Mouse (Mus musculus) midbrain, embryonic 15.5 days (tissue): ENCODE data around the gene Armc5. TPM values are rescaled to one million over a fixed set of nuclear protein-coding genes. Genes with fewer than 3 reads are reported as not detected.

Experiments used
- ATAC-seq: fragments of 200-750 bp; cut with Nextera tagmentation; replicated peaks from 2 replicates; pipeline ENCODE4 v1.8.0; 2017; ENCODE audit warnings: moderate TSS enrichment
- H3K27ac ChIP-seq: fragments of 300-500 bp; sonication (generic); 2 replicates; pipeline ENCODE4 v1.5.1; 2015; ENCODE audit warnings: mild to moderate bottlenecking, inconsistent platforms
- H3K27me3 ChIP-seq: fragments of 300-500 bp; sonication (generic); replicated peaks from 2 replicates; pipeline ENCODE4 v1.6.1; 2015; ENCODE audit warnings: inconsistent platforms
- H3K36me3 ChIP-seq: fragments of 300-500 bp; sonication (generic); replicated peaks from 2 replicates; pipeline ENCODE4 v1.6.1; 2015; ENCODE audit warnings: inconsistent platforms
- H3K4me1 ChIP-seq: fragments of 300-500 bp; sonication (generic); 2 replicates; pipeline ENCODE4 v1.6.1; 2015; ENCODE audit warnings: inconsistent platforms
- H3K4me2 ChIP-seq: fragments of 300-500 bp; sonication (generic); 2 replicates; pipeline ENCODE4 v1.6.1; 2015; ENCODE audit warnings: inconsistent platforms, mild to moderate bottlenecking, moderate library complexity
- H3K4me3 ChIP-seq: fragments of 300-500 bp; sonication (generic); 2 replicates; pipeline ENCODE4 v1.5.1; 2015; ENCODE audit warnings: mild to moderate bottlenecking, inconsistent platforms
- H3K9ac ChIP-seq: fragments of 300-500 bp; sonication (generic); 2 replicates; pipeline ENCODE4 v1.6.1; 2015; ENCODE audit warnings: mild to moderate bottlenecking, inconsistent platforms
- H3K9me3 ChIP-seq: fragments of 300-500 bp; sonication (generic); 2 replicates; pipeline ENCODE4 v1.6.1; 2016; ENCODE audit warnings: inconsistent platforms
- WGBS: fragments of 180-500 bp; shearing (Covaris S2); methylation state at CpG from one replicate; pipeline ENCODE4 v1.1.7; 2015; ENCODE audit warnings: mixed read lengths; 5-methylcytosine and 5-hydroxymethylcytosine counted together
- polyA plus RNA-seq: library from polyadenylated mRNA; unstranded; fragments of >200 nt; fragmentation: Nextera tagmentation; extraction: Ambion mirVana; gene quantifications from 2 replicates; pipeline ENCODE4 v1.2.1, GENCODE M21; 2015

Armc5 gene
- polyA plus RNA-seq, 1 experiment from 2014 or later: 14.2 TPM

- 0 out of 2 replicates have a peak, but pooled peaks cover 3% of the 10 kb centered on the region for H3K27me3 ChIP-seq
- H3K4me1 ChIP-seq: peaks cover 32% of the 10 kb centered on the region
- no peak overlapping the region for H3K4me3 ChIP-seq
- no peaks in the 10 kb centered on the region for H3K9me3 ChIP-seq
- no peak for ATAC-seq
- no peak overlapping the region for H3K9ac ChIP-seq
- no peak overlapping the region for H3K27ac ChIP-seq
- 86% methylated on average over 10 of the region's 10 CpGs for WGBS
- H3K4me2 ChIP-seq: peak overlapping the region; percentile 55; the same call in 1 of the 2 replicates
- H3K36me3 ChIP-seq: no peaks in the 10 kb centered on the region
These were observed 11.2 kb downstream of the Armc5 start for GRCm38 (mm10) chr7:128248081-128249042.

- Histone ChIP-seq H3K4me2 (no peak overlapping the region), H3K36me3 (no peaks in the 10 kb centered on the region), H3K27ac (no peak overlapping the region), H3K9ac (no peak overlapping the region), H3K4me1 (peaks cover 32% of the 10 kb centered on the region), H3K9me3 (no peaks in the 10 kb centered on the region), H3K4me3 (no peak overlapping the region), H3K27me3 (0 out of 2 replicates have a peak, but pooled peaks cover 3% of the 10 kb centered on the region)
- 89% methylated on average over 5 of the region's 5 CpGs for WGBS
- ATAC-seq: no peak
These were observed 12.9 kb downstream of the Armc5 start for GRCm38 (mm10) chr7:128249998-128250397.

GRCm38 (mm10) chr7:128251946-128252345 lies 14.8 kb downstream of the Armc5 start:
- ATAC-seq: no peak
- no peak overlapping the region for H3K4me3 ChIP-seq
- no peak overlapping the region for H3K27ac ChIP-seq
- peaks cover 21% of the 10 kb centered on the region; the same call in 1 of the 2 replicates for H3K4me1 ChIP-seq
- H3K4me2 ChIP-seq: peak overlapping the region; percentile 70
- 62% methylated on average over 12 of the region's 12 CpGs for WGBS
- H3K9me3 ChIP-seq: no peaks in the 10 kb centered on the region
- H3K36me3 ChIP-seq: no peaks in the 10 kb centered on the region
- H3K9ac ChIP-seq: no peak overlapping the region
- H3K27me3 ChIP-seq: 0 out of 2 replicates have a peak, but pooled peaks cover 3% of the 10 kb centered on the region

- H3K27me3 ChIP-seq: 0 out of 2 replicates have a peak, but pooled peaks cover 3% of the 10 kb centered on the region
- no peak; the same call in 1 of the 2 replicates for ATAC-seq
- no peaks in the 10 kb centered on the region for H3K36me3 ChIP-seq
- peak overlapping the region; percentile 70 for H3K4me2 ChIP-seq
- peaks cover 15% of the 10 kb centered on the region; the same call in 1 of the 2 replicates for H3K4me1 ChIP-seq
- whole genome bisulfite sequencing: 10% methylated on average over 24 of the region's 24 CpGs
- H3K9ac ChIP-seq: 0 out of 2 replicates have a peak overlapping the region, but pooled peaks have one; percentile 31
- H3K9me3 ChIP-seq: no peaks in the 10 kb centered on the region
- H3K4me3 ChIP-seq: peak overlapping the region; percentile 37
- H3K27ac ChIP-seq: no peak overlapping the region
These were observed 15.5 kb downstream of the Armc5 start for GRCm38 (mm10) chr7:128252609-128253008.

GRCm38 (mm10) chr7:128254978-128255377 lies 17.8 kb downstream of the Armc5 start:
- Histone ChIP-seq H3K9ac (no peak overlapping the region), H3K4me1 (peaks cover 14% of the 10 kb centered on the region; the same call in 1 of the 2 replicates), H3K27me3 (0 out of 2 replicates have a peak, but pooled peaks cover 3% of the 10 kb centered on the region), H3K9me3 (no peaks in the 10 kb centered on the region), H3K4me2 (no peak overlapping the region), H3K4me3 (no peak overlapping the region), H3K27ac (no peak overlapping the region), H3K36me3 (no peaks in the 10 kb centered on the region)
- ATAC-seq: no peak
- 59% methylated on average over 2 of the region's 2 CpGs for WGBS

GRCm38 (mm10) chr7:128255757-128256156 lies 18.6 kb downstream of the Armc5 start:
- no peak overlapping the region for H3K9ac ChIP-seq
- 0 out of 2 replicates have a peak, but pooled peaks cover 3% of the 10 kb centered on the region for H3K27me3 ChIP-seq
- H3K4me2 ChIP-seq: no peak overlapping the region
- 87% methylated on average over 5 of the region's 5 CpGs for WGBS
- no peak overlapping the region for H3K27ac ChIP-seq
- no peaks in the 10 kb centered on the region for H3K9me3 ChIP-seq
- no peak overlapping the region for H3K4me3 ChIP-seq
- no peak for ATAC-seq
- H3K36me3 ChIP-seq: no peaks in the 10 kb centered on the region
- H3K4me1 ChIP-seq: peaks cover 14% of the 10 kb centered on the region; the same call in 1 of the 2 replicates

GRCm38 (mm10) chr7:128256783-128257334 lies 19.7 kb downstream of the Armc5 start:
- WGBS: 54% methylated on average over 5 of the region's 5 CpGs
- Histone ChIP-seq H3K4me1 (peaks cover 14% of the 10 kb centered on the region; the same call in 1 of the 2 replicates), H3K9ac (no peak overlapping the region), H3K4me3 (no peak overlapping the region), H3K9me3 (no peaks in the 10 kb centered on the region), H3K36me3 (no peaks in the 10 kb centered on the region), H3K27ac (no peak overlapping the region), H3K27me3 (0 out of 2 replicates have a peak, but pooled peaks cover 2% of the 10 kb centered on the region), H3K4me2 (no peak overlapping the region)
- ATAC-seq: no peak

GRCm38 (mm10) chr7:128265411-128265810 lies 28.3 kb downstream of the Armc5 start, which contains the start of gene Slc5a2:
Gene Slc5a2, plus strand, starts transcription at chr7:128265657.
- Histone ChIP-seq H3K4me3 (no peak within 1 kb of the TSS), H3K4me2 (no peak within 1 kb of the TSS), H3K9me3 (no peaks in the 10 kb centered on the region), H3K36me3 (no peaks in the 10 kb centered on the region), H3K27ac (no peak within 1 kb of the TSS), H3K27me3 (no peaks in the 10 kb centered on the region), H3K9ac (no peak within 1 kb of the TSS), H3K4me1 (no peaks in the 10 kb centered on the region)
- ATAC-seq: no peak
- WGBS: 84% methylated on average over 6 of the region's 6 CpGs

- 0 out of 2 replicates have a peak, but pooled peaks cover under 1% of the 10 kb centered on the region for H3K36me3 ChIP-seq
- no peaks in the 10 kb centered on the region for H3K9me3 ChIP-seq
These were observed 28.9 kb downstream of the Armc5 start for GRCm38 (mm10) chr7:128266056-128266455.

GRCm38 (mm10) chr7:128267391-128267790 lies 30.2 kb downstream of the Armc5 start:
- Histone ChIP-seq H3K4me1 (no peaks in the 10 kb centered on the region), H3K9me3 (no peaks in the 10 kb centered on the region), H3K9ac (no peak overlapping the region), H3K4me2 (no peak overlapping the region), H3K4me3 (no peak overlapping the region), H3K27ac (no peak overlapping the region), H3K27me3 (no peaks in the 10 kb centered on the region), H3K36me3 (0 out of 2 replicates have a peak, but pooled peaks cover 7% of the 10 kb centered on the region)
- WGBS: 66% methylated on average over 13 of the region's 13 CpGs
- no peak for ATAC-seq

More at GRCm38 (mm10) chr7:128266056-128266455, 28.9 kb downstream of the Armc5 start:
- H3K9ac ChIP-seq: no peak overlapping the region
- WGBS: 78% methylated on average over 5 of the region's 5 CpGs
- no peaks in the 10 kb centered on the region for H3K4me1 ChIP-seq
- no peak overlapping the region for H3K27ac ChIP-seq
- H3K27me3 ChIP-seq: no peaks in the 10 kb centered on the region
- H3K4me3 ChIP-seq: no peak overlapping the region
- H3K4me2 ChIP-seq: no peak overlapping the region
- ATAC-seq: no peak

GRCm38 (mm10) chr7:128267813-128268212 lies 30.7 kb downstream of the Armc5 start:
- no peak overlapping the region for H3K4me2 ChIP-seq
- no peak for ATAC-seq
- H3K9me3 ChIP-seq: no peaks in the 10 kb centered on the region
- WGBS: 91% methylated on average over 7 of the region's 7 CpGs
- H3K27ac ChIP-seq: no peak overlapping the region
- no peak overlapping the region for H3K4me3 ChIP-seq
- no peaks in the 10 kb centered on the region for H3K27me3 ChIP-seq
- H3K36me3 ChIP-seq: 0 out of 2 replicates have a peak, but pooled peaks cover 8% of the 10 kb centered on the region
- H3K9ac ChIP-seq: no peak overlapping the region
- H3K4me1 ChIP-seq: no peaks in the 10 kb centered on the region

GRCm38 (mm10) chr7:128270431-128270850 lies 33.3 kb downstream of the Armc5 start:
- H3K36me3 ChIP-seq: 0 out of 2 replicates have a peak, but pooled peaks cover 8% of the 10 kb centered on the region
- H3K9ac ChIP-seq: no peak overlapping the region
- no peaks in the 10 kb centered on the region for H3K4me1 ChIP-seq
- no peaks in the 10 kb centered on the region for H3K27me3 ChIP-seq
- no peaks in the 10 kb centered on the region for H3K9me3 ChIP-seq
- no peak overlapping the region for H3K4me2 ChIP-seq
- H3K27ac ChIP-seq: no peak overlapping the region
- WGBS: 71% methylated on average over 13 of the region's 13 CpGs
- H3K4me3 ChIP-seq: no peak overlapping the region
- ATAC-seq: no peak; the same call in 1 of the 2 replicates
